In the genomic region with DNA sequence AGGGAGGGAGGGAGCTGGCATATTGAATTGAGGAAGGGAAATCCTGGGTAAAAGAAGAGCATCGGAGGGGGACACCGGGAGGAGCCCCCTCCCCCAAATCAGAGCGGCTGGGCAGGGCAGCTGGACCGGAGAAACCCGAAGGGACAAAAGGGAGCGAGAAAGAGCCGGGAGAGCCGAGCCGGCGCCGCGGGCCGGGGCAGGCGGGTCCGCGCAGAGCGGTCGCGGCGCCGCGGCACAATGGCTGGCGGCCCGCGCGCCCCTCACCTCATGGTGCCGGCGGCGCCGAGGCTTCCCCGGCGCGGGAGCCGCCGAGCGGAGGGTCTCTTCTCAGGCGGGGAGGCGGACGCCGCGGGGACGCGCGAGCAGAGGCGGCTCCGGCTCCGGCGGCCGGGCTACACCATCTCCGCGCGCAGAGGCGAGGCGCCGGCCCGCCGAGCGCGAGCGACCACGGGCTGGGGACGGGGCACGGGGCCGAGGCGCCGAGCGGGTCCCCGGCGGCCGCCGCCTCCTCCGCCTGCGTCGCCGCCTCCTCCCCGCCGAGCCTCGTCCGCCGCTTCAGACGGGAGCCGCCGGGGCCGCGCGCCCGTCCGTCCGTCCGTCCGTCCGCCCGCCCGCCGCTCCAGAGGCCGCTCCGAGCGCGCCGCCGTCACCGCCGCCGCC, we compare ENCODE assay signal across 8 mouse cellular contexts. TPM values are rescaled to one million over a fixed set of nuclear protein-coding genes. Genes with fewer than 3 reads are reported as not detected.
A peak's percentile ranks its signal among the peaks of the same experiment; 100 is the strongest.
DNase-seq lines count a peak whose midpoint lies in the region; ATAC-seq and TF ChIP-seq lines count a peak whose summit lies in the region.

No protein-coding gene starts in this region.

- H3K9ac ChIP-seq in liver, embryonic 14.5 days (replicated peaks) = no peak overlapping the region; the same call in 1 of the 2 replicates

- WGBS in heart, embryonic 10.5 days = under 1% methylated on average over 71 of the region's 104 CpGs
- WGBS in liver, embryonic 14.5 days (ENCODE audit: insufficient replicate concordance) = under 1% methylated on average over 72 of the region's 104 CpGs

- ATAC-seq in liver, embryonic 14.5 days (ENCODE audit: insufficient read depth) = peak; percentile 41; the same call in 1 of the 2 replicates

- intact Hi-C loops in heart, postnatal 10 days (cut with DNase I) = loop anchor here (5.0 kb wide), 2 partner anchors 92 to 132 kb away; no protein-coding TSS in a partner anchor

- H3K4me3 ChIP-seq in heart, embryonic 10.5 days = peak overlapping the region; percentile 92
- peak overlapping the region; percentile 91 for H3K4me3 ChIP-seq in E14TG2a.4 (replicated peaks; ENCODE audit: low read length)
- H3K4me3 ChIP-seq in cortical plate, adult 2 months (ENCODE audit: insufficient read depth, low read length) = peak overlapping the region; percentile 100
- H3K4me3 ChIP-seq in liver, embryonic 14.5 days (ENCODE audit: insufficient read depth in 1 of 2, low read depth in 2 of 2, low read length in 2 of 2) = peak overlapping the region; percentile 46 to 55

- H3K27me3 ChIP-seq in heart, embryonic 10.5 days (ENCODE audit: insufficient read depth, poor library complexity, severe bottlenecking) = no peaks in the 10 kb centered on the region
- H3K27me3 ChIP-seq in E14TG2a.4 (ENCODE audit: insufficient read depth, low read length) = no peaks in the 10 kb centered on the region
- peaks cover 52% of the 10 kb centered on the region for H3K27me3 ChIP-seq in liver, embryonic 14.5 days (ENCODE audit: control insufficient read depth, insufficient read depth, low read length)

- no peak for TF ChIP-seq CTCF in E14TG2a.4 (conservative IDR thresholded peaks at IDR 0.05; ENCODE audit: low read length)
- no peak for TF ChIP-seq CTCF in cortical plate, adult 2 months (IDR thresholded peaks at IDR 0.05; ENCODE audit: extremely low read depth, insufficient read depth, low read length)
- no peak for TF ChIP-seq CTCF in liver, embryonic 14.5 days (IDR thresholded peaks at IDR 0.05; ENCODE audit: low read depth)

- H3K4me1 ChIP-seq in heart, embryonic 10.5 days = peaks cover 23% of the 10 kb centered on the region
- peaks cover 55% of the 10 kb centered on the region for H3K4me1 ChIP-seq in E14TG2a.4 (replicated peaks; ENCODE audit: low read depth, low read length)
- peaks cover 1% of the 10 kb centered on the region; the same call in 1 of the 2 replicates for H3K4me1 ChIP-seq in cortical plate, adult 2 months (ENCODE audit: control insufficient read depth, insufficient read depth, low read length)
- H3K4me1 ChIP-seq in liver, embryonic 14.5 days (replicated peaks; ENCODE audit: control insufficient read depth in 2 of 2, insufficient read depth in 2 of 2, low read length in 1 of 2) = no peaks in the 10 kb centered on the region

- peak overlapping the region; percentile 98 for H3K27ac ChIP-seq in heart, embryonic 10.5 days
- H3K27ac ChIP-seq in cortical plate, adult 2 months (ENCODE audit: insufficient read depth, low read length) = peak overlapping the region; percentile 94
- no peak overlapping the region for H3K27ac ChIP-seq in liver, embryonic 14.5 days

- DNase-seq in heart, embryonic 10.5 days (ENCODE audit: low spot score) = no peak
- no peak for DNase-seq in heart, adult 18-20 months
- DNase-seq in heart, postnatal 10 days = peak; percentile 32 to 39
- no peak for DNase-seq in liver, embryonic 14.5 days (ENCODE audit: low read depth in 3 of 3, low spot score in 3 of 3)
- DNase-seq in right cerebral cortex, postnatal 25 days = peak; percentile 43
- no peak for DNase-seq in T-cell, adult 2 months (ENCODE audit: low spot score)

- TF ChIP-seq POLR2A in cortical plate, adult 2 months (IDR thresholded peaks at IDR 0.05; ENCODE audit: extremely low read depth, insufficient read depth, low read length) = no peak

- peak overlapping the region; percentile 60 for H3K4me2 ChIP-seq in liver, embryonic 14.5 days (ENCODE audit: low read depth)

- no peaks in the 10 kb centered on the region for H3K9me3 ChIP-seq in heart, embryonic 10.5 days
- peaks cover 10% of the 10 kb centered on the region for H3K9me3 ChIP-seq in E14TG2a.4 (ENCODE audit: low read length)
- no peaks in the 10 kb centered on the region for H3K9me3 ChIP-seq in liver, embryonic 14.5 days (ENCODE audit: control insufficient read depth, low read length)

- no peak for TF ChIP-seq EP300 in liver, embryonic 14.5 days (IDR thresholded peaks at IDR 0.05; ENCODE audit: low read depth)

- H3K36me3 ChIP-seq in heart, embryonic 10.5 days = 0 out of 2 replicates have a peak, but pooled peaks cover 9% of the 10 kb centered on the region
- H3K36me3 ChIP-seq in E14TG2a.4 (ENCODE audit: insufficient read depth, low read length) = peaks cover 40% of the 10 kb centered on the region
- no peaks in the 10 kb centered on the region for H3K36me3 ChIP-seq in liver, embryonic 14.5 days (replicated peaks; ENCODE audit: control insufficient read depth, insufficient read depth, low read depth)

RNA-seq across cellular contexts. Expression of a gene that starts 0.4 kb away (rescaled TPM):
- 19.5 and 24.5 TPM in 2 replicates for polyA plus RNA-seq in heart, embryonic 10.5 days (2016; fragmentation: Nextera tagmentation; extraction: Ambion mirVana)
- 100 to 1,000 TPM; 113 to 117 TPM for total RNA-seq in heart, adult 18-20 months (2021)
- 52.6 and 59.6 TPM in 2 replicates for polyA plus RNA-seq in cortical plate, adult 2 months (2012; rRNA removed)
- total RNA-seq in heart, postnatal 10 days (2021) = 100 to 1,000 TPM; 140 to 156 TPM
- polyA plus RNA-seq in liver, embryonic 14.5 days (2012; rRNA removed) = 0.93 and 0.99 TPM in 2 replicates
- 0.44 and 0.53 TPM in 2 replicates for polyA plus RNA-seq in liver, embryonic 14.5 days (2014; fragmentation: Nextera tagmentation; extraction: Ambion mirVana)

Comparison
In these comparisons a context has a peak if more than half of its experiments do, and no peak if none do; other contexts are left out.
1. DNase-seq: peak in heart, postnatal 10 days (2 of 2) and right cerebral cortex, postnatal 25 days (single experiment); none in heart, embryonic 10.5 days (single experiment), heart, adult 18-20 months (0 of 2), liver, embryonic 14.5 days (0 of 3) and T-cell, adult 2 months (single experiment).
2. RNA of a gene that starts 0.4 kb away (polyA plus RNA-seq): 52.6 to 59.6 TPM in cortical plate, adult 2 months and 19.5 to 24.5 TPM in heart, embryonic 10.5 days; 0.44 to 0.99 TPM in liver, embryonic 14.5 days; every median in the first group is over 10 times any median in the second.
3. Peak in every context shown above with its lines, with median percentiles within 50 percentile points of each other: H3K4me3 ChIP-seq.